Mouse (Mus musculus): ENCODE measurements around the gene Tbx2. TPM values are rescaled to one million over a fixed set of nuclear protein-coding genes. Genes with fewer than 3 reads are reported as not detected.

The Tbx2 gene
- 5.9 and 8.9 TPM in 2 replicates for polyA plus RNA-seq (2012; rRNA removed)

DNA sequence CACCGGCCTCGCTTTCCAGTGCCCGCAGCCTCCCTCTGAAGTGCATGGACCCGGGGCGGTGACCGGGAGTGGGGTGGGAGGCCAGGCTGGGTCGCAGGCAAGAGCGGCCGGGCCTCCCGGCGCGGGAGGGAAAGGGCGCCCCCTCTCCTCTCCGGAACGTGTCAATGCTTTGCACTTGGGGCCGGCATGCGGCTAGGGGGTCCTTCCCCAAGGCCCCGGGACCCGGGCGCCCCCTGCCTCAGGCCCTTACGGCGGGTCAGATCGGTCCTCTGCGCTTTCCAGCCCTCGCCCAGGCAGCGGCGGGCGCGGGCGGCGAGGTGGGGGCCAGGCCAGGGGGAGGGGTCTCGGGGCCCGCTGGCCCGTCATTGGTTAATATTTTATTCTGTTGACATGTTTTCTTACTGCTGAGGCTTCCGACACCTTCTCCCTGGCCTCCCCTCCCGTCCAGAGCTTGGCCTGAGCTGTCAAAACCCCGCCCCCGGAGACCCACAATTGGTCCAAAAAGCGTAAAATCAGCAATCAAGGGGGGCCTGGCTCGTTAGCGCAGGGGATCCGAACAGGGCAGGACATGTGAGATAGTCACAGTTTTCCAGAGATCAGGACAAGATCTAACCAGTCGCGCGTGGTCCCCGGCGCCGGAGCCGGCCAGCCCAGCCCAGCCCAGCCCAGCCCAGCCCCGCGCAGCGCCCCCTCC, at the start of gene Tbx2:
Gene Tbx2, plus strand, starts transcription at position 321 of the 694 bp plus-strand sequence.
- peak; percentile 49 for DNase-seq (ENCODE audit: low read depth)

DNA sequence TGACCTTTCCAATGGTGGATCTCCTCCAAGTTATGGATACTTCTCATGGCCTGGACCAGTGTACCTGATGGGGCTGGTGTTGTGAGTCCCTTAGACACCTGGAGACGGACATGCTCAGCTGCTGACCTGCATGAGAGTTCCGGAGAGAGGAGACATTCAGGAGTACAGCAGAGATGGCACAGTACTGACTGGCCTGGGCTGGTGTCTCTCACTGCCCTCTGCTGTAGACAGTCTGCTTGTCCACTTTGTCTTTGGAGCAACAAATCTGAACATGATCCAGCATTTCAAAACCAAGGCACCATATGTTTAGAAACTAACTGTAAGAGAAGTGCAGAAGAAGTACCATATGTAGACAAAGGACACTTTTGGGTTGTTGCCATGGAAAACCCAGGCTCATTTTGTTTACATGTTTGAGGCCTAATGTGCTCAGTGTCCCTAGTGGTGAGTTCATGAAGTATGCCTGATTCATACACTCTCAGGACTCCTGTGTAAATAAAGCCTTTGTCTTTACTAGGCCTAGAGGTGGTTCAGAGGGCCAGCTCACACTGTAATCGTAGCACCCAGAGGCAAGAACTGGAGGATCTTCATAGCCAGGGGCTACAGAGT, 46.1 kb upstream of the Tbx2 start:
- DNase-seq (ENCODE audit: low read depth) = peak; percentile 68
- TF ChIP-seq CTCF (IDR thresholded peaks at IDR 0.05; ENCODE audit: borderline replicate concordance, extremely low read depth, insufficient read depth, insufficient read length) (peak; percentile 23; the same call in 1 of the 2 replicates), POLR2A (IDR thresholded peaks at IDR 0.05; ENCODE audit: borderline replicate concordance, extremely low read depth, insufficient read depth, insufficient read length, poor library complexity, severe bottlenecking) (no peak)

More for the DNA sequence above, at the start of gene Tbx2:
- no peak for TF ChIP-seq CTCF (IDR thresholded peaks at IDR 0.05; ENCODE audit: borderline replicate concordance, extremely low read depth, insufficient read depth, insufficient read length)
- TF ChIP-seq POLR2A (IDR thresholded peaks at IDR 0.05; ENCODE audit: borderline replicate concordance, extremely low read depth, insufficient read depth, insufficient read length, poor library complexity, severe bottlenecking) = no peak

- DNase-seq (ENCODE audit: low read depth) = no peak
- TF ChIP-seq POLR2A (IDR thresholded peaks at IDR 0.05; ENCODE audit: borderline replicate concordance, extremely low read depth, insufficient read depth, insufficient read length, poor library complexity, severe bottlenecking) (no peak), CTCF (IDR thresholded peaks at IDR 0.05; ENCODE audit: borderline replicate concordance, extremely low read depth, insufficient read depth, insufficient read length) (no peak)
Measured at GRCm38 (mm10) chr11:85789750-85790149, 42.6 kb upstream of the Tbx2 start.

DNA sequence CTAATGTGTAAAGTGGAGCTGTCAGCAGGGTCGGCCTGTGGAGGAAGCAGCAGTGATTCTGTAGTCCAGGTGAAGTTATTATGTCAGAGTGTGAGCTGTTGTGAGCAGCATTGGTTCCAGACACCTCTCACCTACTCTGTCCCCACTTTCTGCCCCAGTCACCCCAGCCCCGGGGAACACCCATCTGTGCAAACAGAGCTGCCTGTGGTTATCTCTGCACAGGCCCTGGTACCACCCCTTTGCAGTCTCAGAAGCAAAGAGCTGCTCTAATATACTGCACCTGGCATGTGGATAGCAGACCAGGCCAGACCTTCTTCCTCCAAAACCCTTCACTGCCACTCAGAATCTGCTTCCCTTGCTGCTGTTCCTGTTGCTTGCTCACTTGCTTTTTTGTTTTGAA, 42.1 kb upstream of the Tbx2 start:
- TF ChIP-seq POLR2A (IDR thresholded peaks at IDR 0.05; ENCODE audit: borderline replicate concordance, extremely low read depth, insufficient read depth, insufficient read length, poor library complexity, severe bottlenecking) (no peak), CTCF (IDR thresholded peaks at IDR 0.05; ENCODE audit: borderline replicate concordance, extremely low read depth, insufficient read depth, insufficient read length) (no peak)
- DNase-seq (ENCODE audit: low read depth) = no peak

- DNase-seq (ENCODE audit: low read depth) = no peak
Measured at GRCm38 (mm10) chr11:85791212-85791611, 41.1 kb upstream of the Tbx2 start.

DNA sequence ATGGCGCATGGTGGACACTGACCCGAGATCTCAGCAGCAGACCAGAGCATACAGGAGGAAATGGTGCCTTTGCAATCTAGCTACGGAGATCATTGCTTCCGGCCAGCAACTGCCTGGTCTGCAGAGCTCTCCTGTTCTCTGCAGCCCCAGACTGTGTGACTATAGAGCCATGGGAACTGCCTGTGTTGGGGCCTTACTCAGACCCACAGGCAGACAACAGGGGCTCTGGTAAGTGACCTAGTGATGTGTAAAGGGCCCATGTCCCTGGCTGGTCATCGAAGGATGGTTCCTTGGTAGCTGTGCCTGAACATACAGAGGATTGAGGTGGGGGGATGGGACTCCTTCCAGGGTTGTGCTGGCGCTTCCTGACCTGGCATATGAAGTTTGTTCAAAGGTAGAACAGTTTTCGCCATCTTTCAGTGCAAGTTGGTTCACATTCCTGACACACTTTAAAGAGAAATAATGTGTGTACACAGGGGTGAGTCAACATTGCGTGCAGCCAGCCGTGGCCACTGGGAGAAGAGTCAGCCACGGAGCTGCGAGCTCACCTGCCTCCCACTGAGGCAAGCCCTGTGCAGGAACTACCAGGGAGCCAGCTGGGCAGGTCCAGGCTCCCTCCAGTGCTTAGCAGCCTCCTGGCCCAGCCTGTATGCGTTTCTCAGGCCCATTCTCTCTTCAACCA, 39.7 kb upstream of the Tbx2 start:
- TF ChIP-seq CTCF (IDR thresholded peaks at IDR 0.05; ENCODE audit: borderline replicate concordance, extremely low read depth, insufficient read depth, insufficient read length) = no peak
- DNase-seq (ENCODE audit: low read depth) = no peak

More at GRCm38 (mm10) chr11:85791212-85791611, 41.1 kb upstream of the Tbx2 start:
- no peak for TF ChIP-seq CTCF (IDR thresholded peaks at IDR 0.05; ENCODE audit: borderline replicate concordance, extremely low read depth, insufficient read depth, insufficient read length)
- no peak for TF ChIP-seq POLR2A (IDR thresholded peaks at IDR 0.05; ENCODE audit: borderline replicate concordance, extremely low read depth, insufficient read depth, insufficient read length, poor library complexity, severe bottlenecking)

DNA sequence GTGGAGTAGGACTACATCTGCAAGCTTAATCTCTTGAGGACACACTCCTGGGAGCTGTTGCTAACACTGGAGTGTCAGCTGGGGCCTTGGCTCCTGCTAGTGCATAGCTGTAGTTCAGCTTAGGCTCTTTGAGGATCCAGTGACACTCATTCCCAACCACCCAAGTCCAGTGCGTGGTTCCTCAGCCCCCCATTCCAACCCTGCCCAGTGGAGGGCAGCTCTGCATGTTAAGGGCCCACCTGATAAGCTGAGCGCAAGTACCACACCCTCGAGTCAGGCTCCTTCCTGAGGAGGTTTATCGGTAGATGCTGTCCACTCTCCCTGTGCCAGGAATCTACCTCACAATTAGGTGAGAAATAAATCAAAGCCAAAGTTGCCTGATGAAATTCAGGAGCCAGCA, 32.9 kb upstream of the Tbx2 start:
- TF ChIP-seq POLR2A (IDR thresholded peaks at IDR 0.05; ENCODE audit: borderline replicate concordance, extremely low read depth, insufficient read depth, insufficient read length, poor library complexity, severe bottlenecking) (no peak), CTCF (IDR thresholded peaks at IDR 0.05; ENCODE audit: borderline replicate concordance, extremely low read depth, insufficient read depth, insufficient read length) (no peak)

GRCm38 (mm10) chr11:85799856-85800255, 32.5 kb upstream of the Tbx2 start:
- no peak for DNase-seq (ENCODE audit: low read depth)
- TF ChIP-seq POLR2A (IDR thresholded peaks at IDR 0.05; ENCODE audit: borderline replicate concordance, extremely low read depth, insufficient read depth, insufficient read length, poor library complexity, severe bottlenecking) (no peak), CTCF (IDR thresholded peaks at IDR 0.05; ENCODE audit: borderline replicate concordance, extremely low read depth, insufficient read depth, insufficient read length) (no peak)

More for the DNA sequence above, 32.9 kb upstream of the Tbx2 start:
- DNase-seq (ENCODE audit: low read depth) = no peak

DNA sequence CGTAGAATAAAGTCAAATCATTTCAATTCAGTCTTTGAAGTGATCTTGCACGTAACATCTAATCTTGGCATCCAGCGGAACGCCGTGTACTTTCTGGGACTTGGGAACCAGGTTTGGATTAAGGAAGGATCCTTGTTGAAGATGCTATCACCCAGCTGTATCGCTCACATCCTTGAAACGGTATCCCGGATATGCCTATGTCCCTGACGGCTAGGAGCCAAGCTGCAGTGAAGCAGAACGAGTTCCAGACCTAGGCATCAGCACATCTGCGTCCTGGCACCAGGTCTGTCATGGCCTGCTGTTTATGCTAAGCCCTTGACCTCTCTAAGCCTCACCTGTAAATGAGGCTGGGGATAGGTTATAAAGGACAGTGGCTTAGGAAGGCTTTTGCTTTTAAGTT, 32.0 kb upstream of the Tbx2 start:
- no peak for DNase-seq (ENCODE audit: low read depth)

GRCm38 (mm10) chr11:85804048-85804447, 28.3 kb upstream of the Tbx2 start:
- no peak for DNase-seq (ENCODE audit: low read depth)
- TF ChIP-seq CTCF (IDR thresholded peaks at IDR 0.05; ENCODE audit: borderline replicate concordance, extremely low read depth, insufficient read depth, insufficient read length) = no peak
- no peak for TF ChIP-seq POLR2A (IDR thresholded peaks at IDR 0.05; ENCODE audit: borderline replicate concordance, extremely low read depth, insufficient read depth, insufficient read length, poor library complexity, severe bottlenecking)

More for the DNA sequence above, 32.0 kb upstream of the Tbx2 start:
- no peak for TF ChIP-seq POLR2A (IDR thresholded peaks at IDR 0.05; ENCODE audit: borderline replicate concordance, extremely low read depth, insufficient read depth, insufficient read length, poor library complexity, severe bottlenecking)
- TF ChIP-seq CTCF (IDR thresholded peaks at IDR 0.05; ENCODE audit: borderline replicate concordance, extremely low read depth, insufficient read depth, insufficient read length) = no peak

- no peak for DNase-seq (ENCODE audit: low read depth)
- no peak for TF ChIP-seq CTCF (IDR thresholded peaks at IDR 0.05; ENCODE audit: borderline replicate concordance, extremely low read depth, insufficient read depth, insufficient read length)
- TF ChIP-seq POLR2A (IDR thresholded peaks at IDR 0.05; ENCODE audit: borderline replicate concordance, extremely low read depth, insufficient read depth, insufficient read length, poor library complexity, severe bottlenecking) = no peak
Measured at GRCm38 (mm10) chr11:85805779-85806178, 26.6 kb upstream of the Tbx2 start.
